Mouse (Mus musculus) CH12.LX (cell line): ENCODE results near the gene Muc3.

Experiments used
- EP300 ChIP-seq: IDR thresholded peaks from 2 replicates; pipeline ENCODE4 v1.6.1; 2011; ENCODE audit warnings: low read length, improper control_type of control experiment
- GABPA ChIP-seq: IDR thresholded peaks from 2 replicates; pipeline ENCODE4 v1.6.1; 2012; ENCODE audit warnings: low read depth, low read length, improper control_type of control experiment, inconsistent platforms; ENCODE audit not compliant: insufficient replicate concordance
- MXI1 ChIP-seq: IDR thresholded peaks from 2 replicates; pipeline ENCODE4 v1.6.1; 2011; ENCODE audit warnings: mild to moderate bottlenecking, low read depth, low read length, improper control_type of control experiment
- TCF12 ChIP-seq: IDR thresholded peaks from 2 replicates; pipeline ENCODE4 v1.6.1; 2014; ENCODE audit warnings: low read depth, mild to moderate bottlenecking, inconsistent platforms, low read length, improper control_type of control experiment

DNA sequence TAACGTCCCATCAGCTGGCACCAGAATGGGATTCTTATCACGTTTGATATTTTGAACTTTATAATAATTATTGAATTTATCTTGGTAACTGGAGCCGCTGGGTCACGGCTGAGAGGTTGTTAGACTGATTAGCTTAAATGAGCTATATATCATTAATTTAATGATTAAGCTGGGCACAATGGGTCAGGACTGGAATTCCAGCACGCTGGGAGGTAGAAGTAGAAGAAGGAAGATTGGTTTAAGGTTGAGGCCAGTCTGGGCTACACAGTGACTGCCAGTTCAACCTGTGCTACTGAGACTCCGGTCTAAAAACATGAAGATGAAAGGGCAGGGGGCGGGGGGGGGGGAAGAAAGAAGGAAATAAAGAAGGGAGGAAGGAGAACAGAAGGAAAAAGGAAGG is 22.4 kb upstream of the Muc3 start:
- no peak for TF ChIP-seq EP300
- TF ChIP-seq GABPA, result no peak
- no peak for TF ChIP-seq TCF12
- no peak for TF ChIP-seq MXI1
